Mouse (Mus musculus): ENCODE measurements around the gene Pdzd3.

Gene Pdzd3

GRCm38 (mm10) chr9:44253441-44253840, 2.2 kb upstream of the Pdzd3 start:
- in situ Hi-C loops (cut with MboI; ENCODE audit: low sequenced_read_pairs), result no loop called here

GRCm38 (mm10) chr9:44250445-44250844, 826 bp downstream of the Pdzd3 start:
- in situ Hi-C loops (cut with MboI; ENCODE audit: low sequenced_read_pairs), result no loop called here

GRCm38 (mm10) chr9:44249181-44250146, 1.8 kb downstream of the Pdzd3 start:
- in situ Hi-C loops (cut with MboI; ENCODE audit: low sequenced_read_pairs), result no loop called here

- in situ Hi-C loops (cut with MboI; ENCODE audit: low sequenced_read_pairs), result no loop called here
Measured at GRCm38 (mm10) chr9:44247907-44248306, 3.4 kb downstream of the Pdzd3 start.

- in situ Hi-C loops (cut with MboI; ENCODE audit: low sequenced_read_pairs), result no loop called here
Measured at GRCm38 (mm10) chr9:44243621-44244020, 7.7 kb downstream of the Pdzd3 start.

GRCm38 (mm10) chr9:44241418-44241817, 9.9 kb downstream of the Pdzd3 start:
- in situ Hi-C loops (cut with MboI; ENCODE audit: low sequenced_read_pairs), result no loop called here

- in situ Hi-C loops (cut with MboI; ENCODE audit: low sequenced_read_pairs), result no loop called here
Measured at GRCm38 (mm10) chr9:44240911-44241310, 10.4 kb downstream of the Pdzd3 start.

- in situ Hi-C loops (cut with MboI; ENCODE audit: low sequenced_read_pairs), result no loop called here
Measured at GRCm38 (mm10) chr9:44240399-44240798, 10.9 kb downstream of the Pdzd3 start, which contains the start of gene Ccdc153. Gene Ccdc153 (plus strand): TSS chr9:44240676.

- in situ Hi-C loops (cut with MboI; ENCODE audit: low sequenced_read_pairs), result no loop called here
Measured at GRCm38 (mm10) chr9:44239447-44239846, 11.8 kb downstream of the Pdzd3 start.

- in situ Hi-C loops (cut with MboI; ENCODE audit: low sequenced_read_pairs), result no loop called here
Measured at GRCm38 (mm10) chr9:44238501-44239190, 12.6 kb downstream of the Pdzd3 start.

- in situ Hi-C loops (cut with MboI; ENCODE audit: low sequenced_read_pairs), result no loop called here
Measured at GRCm38 (mm10) chr9:44237128-44237527, 14.1 kb downstream of the Pdzd3 start.

- in situ Hi-C loops (cut with MboI; ENCODE audit: low sequenced_read_pairs), result no loop called here
Measured at GRCm38 (mm10) chr9:44236601-44237000, 14.7 kb downstream of the Pdzd3 start.

- in situ Hi-C loops (cut with MboI; ENCODE audit: low sequenced_read_pairs), result no loop called here
Measured at GRCm38 (mm10) chr9:44234479-44235427, 16.5 kb downstream of the Pdzd3 start.

GRCm38 (mm10) chr9:44233802-44234478, 17.3 kb downstream of the Pdzd3 start, which contains the start of gene Cbl:
Gene Cbl (minus strand): TSS chr9:44234049.
- in situ Hi-C loops (cut with MboI; ENCODE audit: low sequenced_read_pairs), result no loop called here

GRCm38 (mm10) chr9:44233021-44233801, 18.1 kb downstream of the Pdzd3 start:
- in situ Hi-C loops (cut with MboI; ENCODE audit: low sequenced_read_pairs), result no loop called here

- in situ Hi-C loops (cut with MboI; ENCODE audit: low sequenced_read_pairs), result no loop called here
Measured at GRCm38 (mm10) chr9:44231609-44232008, 19.7 kb downstream of the Pdzd3 start.

- in situ Hi-C loops (cut with MboI; ENCODE audit: low sequenced_read_pairs), result no loop called here
Measured at GRCm38 (mm10) chr9:44225993-44226392, 25.3 kb downstream of the Pdzd3 start.

GRCm38 (mm10) chr9:44213538-44213937, 37.7 kb downstream of the Pdzd3 start:
- in situ Hi-C loops (cut with MboI; ENCODE audit: low sequenced_read_pairs), result no loop called here

- in situ Hi-C loops (cut with MboI; ENCODE audit: low sequenced_read_pairs), result no loop called here
Measured at GRCm38 (mm10) chr9:44212406-44212805, 38.9 kb downstream of the Pdzd3 start.

All from CH12F3 (cell line).